Mouse (Mus musculus) cerebellum, adult 2 months (tissue): Measurements from ENCODE around the gene Spin1.

Experiments
- CTCF ChIP-seq: fragments of 200-500 bp; IDR thresholded peaks from 2 replicates; pipeline ENCODE4 v1.5.1; 2011; ENCODE audit warnings: low read depth, mild to moderate bottlenecking, control low read depth, low read length, moderate library complexity, borderline replicate concordance; ENCODE audit not compliant: insufficient read depth
- POLR2A ChIP-seq: fragments of 200-500 bp; IDR thresholded peaks from 2 replicates; pipeline ENCODE4 v1.6.1; 2011; ENCODE audit warnings: low read length, control low read depth, borderline replicate concordance; ENCODE audit not compliant: insufficient read depth

DNA sequence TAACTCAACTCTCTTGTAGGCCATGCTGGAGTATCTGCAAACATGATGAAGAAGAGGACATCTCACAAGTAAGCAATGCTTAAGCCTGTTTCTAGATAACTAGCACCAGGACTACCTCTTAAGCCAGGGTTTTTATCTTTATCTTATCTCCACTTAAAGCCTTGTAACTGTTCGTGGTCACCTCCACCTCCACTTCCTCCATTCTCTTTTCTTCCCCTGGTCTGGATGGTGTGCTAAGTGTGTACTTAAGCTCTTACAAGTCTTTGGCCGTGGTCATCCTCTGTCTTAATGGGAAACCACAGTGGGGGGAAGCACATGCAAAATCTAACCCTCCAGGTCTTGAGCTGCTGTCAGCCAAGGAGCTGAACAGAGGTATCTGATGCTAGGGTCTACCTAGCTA, 27.2 kb downstream of the Spin1 start:
- no peak for TF ChIP-seq CTCF
- TF ChIP-seq POLR2A, result no peak
